Mouse (Mus musculus): Measurements from ENCODE around the gene Fos. TPM values are rescaled to one million over a fixed set of nuclear protein-coding genes. Genes with fewer than 3 reads are reported as not detected.

The Fos gene
- total RNA-seq, 1 experiment: 10.3 TPM

DNA sequence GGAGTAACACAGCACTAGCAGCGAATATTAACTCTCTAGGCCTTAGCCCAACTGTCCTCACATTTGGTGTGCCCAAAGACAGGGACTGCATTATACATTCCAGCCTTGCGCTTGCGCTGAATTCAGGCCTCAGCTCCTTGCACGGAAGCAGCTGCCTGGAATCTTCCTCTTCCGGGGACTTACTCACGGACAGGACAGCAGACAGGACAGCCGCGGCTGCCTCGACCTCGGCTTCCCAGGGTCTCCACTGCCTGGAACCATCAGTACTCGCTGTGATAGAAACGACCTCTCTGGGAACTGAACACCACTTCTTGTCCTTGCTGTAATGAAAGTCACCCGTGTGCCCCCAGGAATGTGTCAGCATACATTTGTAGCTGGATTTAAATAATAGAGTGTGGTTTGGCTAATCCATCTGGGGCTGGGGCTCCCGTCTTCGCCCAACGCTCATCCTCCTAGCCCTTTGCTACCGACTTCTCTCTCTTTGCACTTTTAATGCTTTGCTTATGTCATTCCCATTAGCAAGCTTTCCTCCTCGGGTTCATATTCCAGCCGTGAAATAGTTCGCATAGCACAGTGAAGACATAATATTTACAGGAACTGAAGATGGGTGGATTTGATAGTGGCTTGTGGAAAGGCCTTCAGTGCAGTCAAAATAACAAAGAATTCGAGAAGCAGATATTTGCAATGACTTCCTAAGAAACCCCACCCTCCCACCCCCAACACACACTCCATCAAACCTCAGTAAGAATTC, 11.6 kb upstream of the Fos start:
- TF ChIP-seq MAFK (IDR thresholded peaks at IDR 0.05; ENCODE audit: insufficient read depth, low read depth, low read length): no peak
- TF ChIP-seq ZNF384 (IDR thresholded peaks at IDR 0.05; ENCODE audit: low read depth, low read length): no peak
- TF ChIP-seq ZC3H11A (IDR thresholded peaks at IDR 0.05; ENCODE audit: borderline replicate concordance, low read depth, low read length): no peak
- TF ChIP-seq HCFC1 (IDR thresholded peaks at IDR 0.05; ENCODE audit: borderline replicate concordance, insufficient read depth, low read length): no peak
- no peak for TF ChIP-seq CHD2 (IDR thresholded peaks at IDR 0.05; ENCODE audit: low read depth, low read length)
- H3K27ac ChIP-seq (ENCODE audit: insufficient read depth, low read depth, low read length, poor library complexity, severe bottlenecking): no peak overlapping the region
- DNase-seq (ENCODE audit: low read depth, low spot score): no peak
- no peaks in the 10 kb centered on the region for H3K36me3 ChIP-seq (ENCODE audit: control insufficient read depth, insufficient read depth, low read length, poor library complexity, severe bottlenecking)
- no peak overlapping the region for H3K4me3 ChIP-seq (ENCODE audit: insufficient read depth in 1 of 2, low read depth in 1 of 2, low read length in 2 of 2, poor library complexity in 1 of 2, severe bottlenecking in 1 of 2)
- no peaks in the 10 kb centered on the region for H3K9me3 ChIP-seq (ENCODE audit: control insufficient read depth, insufficient read depth, low read depth, low read length)
- no peak overlapping the region for H3K9ac ChIP-seq (ENCODE audit: insufficient read depth, low read depth, low read length, poor library complexity, severe bottlenecking)
- peaks cover 2 to 6% of the 10 kb centered on the region in 2 experiments; a peak in 2 of 4 replicates for H3K4me1 ChIP-seq (ENCODE audit: control insufficient read depth in 2 of 2, insufficient read depth in 2 of 2, low read length in 2 of 2, poor library complexity in 1 of 2)
- in situ Hi-C loops (cut with MboI; ENCODE audit: low sequenced_read_pairs in 2 of 2, unreplicated experiment in 2 of 2): no loop called here

DNA sequence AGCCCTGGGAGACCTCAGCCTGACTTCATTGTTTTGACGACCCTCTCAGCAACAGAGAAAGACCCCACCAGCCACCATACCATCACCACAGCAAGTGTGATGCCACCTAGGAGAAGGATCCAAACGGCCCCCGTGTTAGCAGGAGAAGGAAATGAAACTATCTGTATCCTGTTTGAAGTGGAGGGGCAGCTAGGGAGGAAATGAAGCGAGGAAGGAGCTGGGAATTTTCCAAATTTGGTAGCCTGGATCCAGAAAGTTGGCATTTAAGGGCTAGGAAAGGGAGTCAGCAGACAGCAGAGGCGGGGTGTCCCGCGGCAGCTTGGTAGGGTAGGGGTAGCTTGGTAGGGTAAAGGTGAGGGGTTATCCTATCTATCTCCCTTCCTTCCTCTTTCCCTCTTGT, 10.9 kb upstream of the Fos start:
- no peaks in the 10 kb centered on the region for H3K36me3 ChIP-seq (ENCODE audit: control insufficient read depth, insufficient read depth, low read length, poor library complexity, severe bottlenecking)
- H3K4me1 ChIP-seq (ENCODE audit: control insufficient read depth in 2 of 2, insufficient read depth in 2 of 2, low read length in 2 of 2, poor library complexity in 1 of 2): peaks cover 0 to 3% of the 10 kb centered on the region in 2 experiments; a peak in 1 of 4 replicates
- no peak overlapping the region for H3K4me3 ChIP-seq (ENCODE audit: insufficient read depth in 1 of 2, low read depth in 1 of 2, low read length in 2 of 2, poor library complexity in 1 of 2, severe bottlenecking in 1 of 2)
- no peaks in the 10 kb centered on the region for H3K9me3 ChIP-seq (ENCODE audit: control insufficient read depth, insufficient read depth, low read depth, low read length)
- H3K9ac ChIP-seq (ENCODE audit: insufficient read depth, low read depth, low read length, poor library complexity, severe bottlenecking): no peak overlapping the region
- TF ChIP-seq MAFK (IDR thresholded peaks at IDR 0.05; ENCODE audit: insufficient read depth, low read depth, low read length) (no peak), ZNF384 (IDR thresholded peaks at IDR 0.05; ENCODE audit: low read depth, low read length) (no peak), CHD2 (IDR thresholded peaks at IDR 0.05; ENCODE audit: low read depth, low read length) (no peak), HCFC1 (IDR thresholded peaks at IDR 0.05; ENCODE audit: borderline replicate concordance, insufficient read depth, low read length) (no peak), ZC3H11A (IDR thresholded peaks at IDR 0.05; ENCODE audit: borderline replicate concordance, low read depth, low read length) (no peak)
- in situ Hi-C loops (cut with MboI; ENCODE audit: low sequenced_read_pairs in 2 of 2, unreplicated experiment in 2 of 2): no loop called here
- H3K27ac ChIP-seq (ENCODE audit: insufficient read depth, low read depth, low read length, poor library complexity, severe bottlenecking): no peak overlapping the region
- DNase-seq (ENCODE audit: low read depth, low spot score): no peak

DNA sequence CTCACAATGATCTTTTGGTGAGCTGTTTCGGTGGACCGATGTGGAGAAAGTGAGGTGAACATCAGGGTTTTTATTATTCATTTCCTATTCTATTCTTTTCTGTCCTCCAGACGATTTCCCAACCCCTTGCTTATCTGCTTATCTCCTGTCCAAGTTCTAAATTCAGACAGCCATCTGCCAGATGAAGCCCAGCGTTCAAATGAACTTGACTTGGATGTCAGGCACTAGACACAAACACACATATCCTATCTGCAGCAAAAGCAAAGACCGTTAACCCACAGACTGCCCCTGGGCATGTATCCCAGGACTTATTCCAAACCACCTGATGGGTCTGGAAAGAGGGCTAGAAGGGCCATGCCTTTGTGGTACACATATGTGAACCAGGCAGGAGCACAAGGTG, 9.3 kb upstream of the Fos start:
- in situ Hi-C loops (cut with MboI; ENCODE audit: low sequenced_read_pairs in 2 of 2, unreplicated experiment in 2 of 2): no loop called here
- H3K4me1 ChIP-seq (ENCODE audit: control insufficient read depth in 2 of 2, insufficient read depth in 2 of 2, low read length in 2 of 2, poor library complexity in 1 of 2): peaks cover 0 to 8% of the 10 kb centered on the region in 2 experiments; a peak in 1 of 4 replicates
- no peak overlapping the region for H3K27ac ChIP-seq (ENCODE audit: insufficient read depth, low read depth, low read length, poor library complexity, severe bottlenecking)
- H3K4me3 ChIP-seq (ENCODE audit: insufficient read depth in 1 of 2, low read depth in 1 of 2, low read length in 2 of 2, poor library complexity in 1 of 2, severe bottlenecking in 1 of 2): no peak overlapping the region
- TF ChIP-seq ZNF384 (IDR thresholded peaks at IDR 0.05; ENCODE audit: low read depth, low read length) (no peak), MAFK (IDR thresholded peaks at IDR 0.05; ENCODE audit: insufficient read depth, low read depth, low read length) (no peak), ZC3H11A (IDR thresholded peaks at IDR 0.05; ENCODE audit: borderline replicate concordance, low read depth, low read length) (no peak), CHD2 (IDR thresholded peaks at IDR 0.05; ENCODE audit: low read depth, low read length) (no peak), HCFC1 (IDR thresholded peaks at IDR 0.05; ENCODE audit: borderline replicate concordance, insufficient read depth, low read length) (no peak)
- H3K36me3 ChIP-seq (ENCODE audit: control insufficient read depth, insufficient read depth, low read length, poor library complexity, severe bottlenecking): no peaks in the 10 kb centered on the region
- DNase-seq (ENCODE audit: low read depth, low spot score): no peak
- H3K9ac ChIP-seq (ENCODE audit: insufficient read depth, low read depth, low read length, poor library complexity, severe bottlenecking): no peak overlapping the region
- no peaks in the 10 kb centered on the region for H3K9me3 ChIP-seq (ENCODE audit: control insufficient read depth, insufficient read depth, low read depth, low read length)

DNA sequence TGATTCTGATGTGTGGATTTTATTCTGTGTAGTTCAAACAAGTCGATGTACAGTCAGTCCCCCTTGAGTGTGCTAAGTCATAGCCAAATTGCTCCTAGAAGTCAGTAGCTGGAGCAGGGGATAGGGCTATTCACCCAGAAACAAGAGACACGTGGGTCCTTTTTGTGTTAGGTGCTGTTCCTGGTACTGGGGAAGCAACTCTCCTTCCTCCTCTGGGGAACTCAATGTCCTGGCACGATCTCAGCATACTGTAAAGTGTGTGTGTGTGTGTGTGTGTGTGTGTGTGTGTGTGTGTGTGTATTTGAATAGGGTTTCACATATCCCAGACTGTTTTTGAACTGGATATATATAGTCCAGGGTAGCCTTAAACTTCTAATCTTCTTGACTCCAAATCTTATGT, 8.8 kb upstream of the Fos start:
- Histone ChIP-seq H3K9ac (ENCODE audit: insufficient read depth, low read depth, low read length, poor library complexity, severe bottlenecking) (no peak overlapping the region), H3K4me3 (ENCODE audit: insufficient read depth in 1 of 2, low read depth in 1 of 2, low read length in 2 of 2, poor library complexity in 1 of 2, severe bottlenecking in 1 of 2) (no peak overlapping the region)
- in situ Hi-C loops (cut with MboI; ENCODE audit: low sequenced_read_pairs in 2 of 2, unreplicated experiment in 2 of 2): no loop called here

More for the DNA sequence above, 8.8 kb upstream of the Fos start:
- Histone ChIP-seq H3K36me3 (ENCODE audit: control insufficient read depth, insufficient read depth, low read length, poor library complexity, severe bottlenecking) (no peaks in the 10 kb centered on the region), H3K4me1 (ENCODE audit: control insufficient read depth in 2 of 2, insufficient read depth in 2 of 2, low read length in 2 of 2, poor library complexity in 1 of 2) (peaks cover 0 to 8% of the 10 kb centered on the region in 2 experiments; a peak in 1 of 4 replicates), H3K9me3 (ENCODE audit: control insufficient read depth, insufficient read depth, low read depth, low read length) (no peaks in the 10 kb centered on the region), H3K27ac (ENCODE audit: insufficient read depth, low read depth, low read length, poor library complexity, severe bottlenecking) (no peak overlapping the region)
- no peak for TF ChIP-seq HCFC1 (IDR thresholded peaks at IDR 0.05; ENCODE audit: borderline replicate concordance, insufficient read depth, low read length)
- no peak for DNase-seq (ENCODE audit: low read depth, low spot score)

Measured in ES-E14 (cell line).